Mouse (Mus musculus) adrenal gland, postnatal 14 days (tissue): ENCODE results near the gene Chst8. TPM values are rescaled to one million over a fixed set of nuclear protein-coding genes. Genes with fewer than 3 reads are reported as not detected.

ENCODE experiments used
- DNase-seq: peaks from one replicate; pipeline ENCODE4 v3.0.0; 2021; ENCODE audit warnings: mixed read lengths
- total RNA-seq: library from RNA; stranded (reverse); gene quantifications from 2 replicates; pipeline ENCODE4 v1.2.3, GENCODE M21; 2021

The Chst8 gene
- total RNA-seq, 1 experiment from 2014 or later, result 7.0 TPM

DNA sequence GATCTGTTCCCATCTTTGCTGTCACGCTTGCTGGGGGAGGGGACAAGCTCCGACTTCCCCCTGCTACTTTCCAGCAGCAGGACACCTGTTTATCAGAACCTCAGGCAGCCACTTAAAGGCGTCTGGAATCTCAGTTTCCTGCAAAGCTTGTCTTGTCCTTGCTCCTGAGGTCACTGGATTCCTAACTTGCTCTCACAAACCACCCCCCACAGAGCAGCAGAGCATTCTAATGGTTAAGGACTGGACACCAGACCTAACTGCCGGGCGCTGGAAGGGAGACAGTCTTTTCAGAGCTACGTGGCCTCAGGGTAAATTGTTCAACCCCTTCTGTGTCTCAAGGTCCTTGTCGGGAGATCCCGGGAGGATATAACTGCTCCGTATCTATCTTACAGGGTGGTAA, 143.2 kb downstream of the Chst8 start:
- no peak for DNase-seq

DNA sequence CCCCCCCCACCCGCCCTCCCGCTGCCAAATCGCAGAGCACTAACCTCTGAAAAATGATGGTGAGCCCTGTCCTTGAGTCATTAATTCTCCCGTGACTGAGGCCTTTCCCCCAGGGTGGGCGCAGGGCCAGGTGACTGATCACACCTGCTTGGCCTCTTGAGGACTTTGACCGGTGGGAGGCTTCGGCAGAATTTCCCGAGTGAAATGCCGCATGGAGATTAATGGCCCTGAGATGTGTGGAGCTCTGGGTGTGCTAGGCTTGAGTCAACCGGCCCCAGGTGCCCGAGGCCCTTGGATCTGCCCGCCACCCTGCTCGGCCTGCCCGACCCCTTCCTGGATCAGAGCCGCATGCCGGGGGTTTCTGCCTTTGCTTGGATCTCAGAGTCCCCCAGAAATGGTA, 144.6 kb downstream of the Chst8 start:
- DNase-seq, result no peak

GRCm38 (mm10) chr7:34663145-34663544, 149.4 kb downstream of the Chst8 start:
- DNase-seq, result no peak

DNA sequence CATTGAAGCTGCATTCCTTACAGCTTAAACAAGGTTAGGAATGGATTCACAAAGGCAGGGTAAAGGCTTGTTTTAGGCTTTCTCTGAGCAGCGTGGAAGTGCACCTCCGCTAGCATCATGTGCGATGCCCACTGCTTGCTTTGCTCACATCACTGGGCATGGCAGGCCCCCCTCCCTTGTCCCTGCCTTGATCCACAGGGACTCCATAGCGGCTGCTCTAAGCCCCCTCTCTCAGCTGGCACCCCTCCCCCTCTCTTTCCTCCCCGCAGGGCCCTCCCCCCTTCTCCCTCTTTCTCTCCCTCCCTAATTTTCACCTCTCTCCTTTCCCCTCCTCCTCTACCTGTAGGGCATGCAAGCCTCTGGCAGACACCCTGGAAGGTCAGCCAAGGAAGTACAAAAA, 150.3 kb downstream of the Chst8 start:
- DNase-seq, result no peak

DNA sequence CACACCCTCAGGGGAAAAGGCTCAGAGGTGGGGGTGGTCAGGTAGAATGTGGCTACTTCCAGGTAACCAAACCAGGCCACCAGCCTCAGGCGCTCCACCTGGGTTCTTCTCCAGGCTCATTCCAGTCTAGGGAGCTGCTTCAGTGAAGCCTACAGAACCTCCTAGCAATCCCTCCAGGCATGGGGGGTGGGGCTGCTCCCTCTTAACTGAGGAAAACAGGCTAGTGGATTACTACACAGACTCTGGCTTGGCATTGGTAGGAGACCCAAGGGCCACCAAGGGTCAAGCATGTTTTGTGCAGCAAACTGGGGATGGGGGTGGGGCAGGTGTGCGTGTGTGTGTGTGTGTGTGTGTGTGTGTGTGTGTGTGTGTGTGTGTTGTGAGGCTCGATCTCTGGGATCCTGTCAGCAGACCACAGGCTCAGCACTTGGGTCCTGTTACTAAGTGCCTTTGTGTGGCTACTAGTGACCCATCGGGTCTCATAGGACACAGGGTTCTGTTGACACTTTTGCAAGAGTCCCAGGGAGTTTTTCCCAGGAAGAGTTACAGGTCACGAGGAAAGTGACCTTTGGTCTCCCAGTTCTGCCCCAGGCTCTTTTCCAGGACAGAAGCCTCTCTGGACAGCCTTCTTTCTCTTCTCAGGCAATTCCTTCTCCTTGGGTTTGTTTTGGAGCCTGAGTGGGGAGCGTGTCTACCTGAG, 153.0 kb downstream of the Chst8 start:
- peak; percentile 67 for DNase-seq

DNA sequence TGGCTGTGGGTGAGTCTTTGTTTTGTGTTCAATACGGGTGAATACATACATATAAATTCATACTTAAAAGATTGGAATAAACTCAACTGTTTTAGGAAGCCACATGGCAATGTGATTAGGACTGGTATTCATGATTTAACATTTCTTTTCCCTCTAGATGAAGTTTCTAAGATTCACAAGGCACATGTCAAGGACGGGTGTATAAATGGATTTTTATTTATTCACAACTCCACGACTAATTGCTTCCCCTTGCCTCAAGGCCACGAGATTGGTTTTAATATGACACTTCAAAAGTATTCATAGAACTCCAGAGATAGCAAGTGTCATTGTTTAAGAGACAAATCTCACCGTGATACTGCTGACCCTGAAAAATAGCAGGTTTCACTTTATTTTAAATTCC, 155.9 kb downstream of the Chst8 start, which contains the start of gene Kctd15:
Kctd15 (minus strand) TSS at position 101 of the 400 bp plus-strand sequence.
- DNase-seq, result no peak

DNA sequence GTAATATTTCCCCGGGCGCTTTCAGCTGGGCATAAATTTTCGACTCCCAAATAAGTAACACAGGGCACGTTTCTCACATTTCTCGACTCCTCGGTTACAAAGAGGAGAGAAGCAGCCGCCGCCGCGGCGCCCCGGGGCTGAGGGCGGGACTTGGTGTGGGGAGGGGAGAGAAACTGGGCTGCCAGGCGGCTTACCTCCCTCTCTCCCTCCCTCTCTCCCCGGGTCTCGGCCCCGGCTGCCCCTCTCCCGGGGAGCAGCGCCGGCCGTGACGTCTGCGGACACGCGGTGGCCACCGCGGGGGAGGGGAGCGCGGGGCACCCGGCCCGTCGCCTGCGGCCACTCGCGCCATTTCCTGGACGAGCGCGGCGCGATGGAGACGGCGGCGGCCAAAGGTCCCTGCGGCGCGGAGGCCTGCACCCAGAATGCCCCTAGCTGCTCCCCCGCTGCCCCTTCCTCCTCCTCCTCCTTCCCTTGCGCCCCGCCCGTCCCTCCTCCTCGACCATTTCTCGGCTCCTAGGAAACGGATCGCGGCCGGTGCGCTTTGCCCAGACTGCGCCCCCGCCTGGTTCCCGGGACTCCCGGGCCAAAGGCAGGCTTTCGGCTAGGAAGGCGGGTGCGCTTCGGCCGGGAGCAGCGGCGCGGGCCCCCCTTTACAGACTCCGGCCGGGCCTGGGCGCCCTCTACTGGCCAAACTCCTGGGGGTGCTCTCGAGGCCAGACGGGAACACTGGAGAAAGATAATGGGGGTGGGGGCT, 157.2 kb downstream of the Chst8 start:
- DNase-seq, result peak; percentile 96

- peak; percentile 77 for DNase-seq
Observed at GRCm38 (mm10) chr7:34654441-34655085, 157.9 kb downstream of the Chst8 start.

- DNase-seq, result peak; percentile 47
Observed at GRCm38 (mm10) chr7:34653731-34654440, 158.6 kb downstream of the Chst8 start.

GRCm38 (mm10) chr7:34652751-34653502, 159.6 kb downstream of the Chst8 start:
- DNase-seq, result peak; percentile 48

DNA sequence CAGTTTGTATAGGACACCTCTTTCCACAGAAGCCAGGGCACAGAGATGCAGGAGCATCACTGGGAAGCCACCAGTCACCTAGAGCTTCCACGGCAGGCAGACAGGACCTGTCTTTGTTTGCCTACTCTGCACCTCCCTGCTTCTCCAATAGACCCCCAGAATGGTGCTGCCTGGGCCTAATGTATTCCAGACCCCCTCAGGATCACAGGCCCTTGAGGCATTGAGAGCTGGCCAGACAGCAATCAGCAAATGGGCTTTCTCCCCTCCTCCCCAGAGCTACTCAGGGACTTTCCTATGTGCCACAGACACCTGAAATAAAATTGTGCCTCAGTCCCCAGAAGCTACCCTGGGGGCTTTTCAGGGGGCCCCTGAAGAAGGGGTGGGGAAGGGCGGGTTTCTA, 161.1 kb downstream of the Chst8 start:
- no peak for DNase-seq

- DNase-seq, result peak; percentile 90
Observed at GRCm38 (mm10) chr7:34647052-34647451, 165.5 kb downstream of the Chst8 start.

- DNase-seq, result peak; percentile 50
Observed at GRCm38 (mm10) chr7:34646144-34646795, 166.2 kb downstream of the Chst8 start.

DNA sequence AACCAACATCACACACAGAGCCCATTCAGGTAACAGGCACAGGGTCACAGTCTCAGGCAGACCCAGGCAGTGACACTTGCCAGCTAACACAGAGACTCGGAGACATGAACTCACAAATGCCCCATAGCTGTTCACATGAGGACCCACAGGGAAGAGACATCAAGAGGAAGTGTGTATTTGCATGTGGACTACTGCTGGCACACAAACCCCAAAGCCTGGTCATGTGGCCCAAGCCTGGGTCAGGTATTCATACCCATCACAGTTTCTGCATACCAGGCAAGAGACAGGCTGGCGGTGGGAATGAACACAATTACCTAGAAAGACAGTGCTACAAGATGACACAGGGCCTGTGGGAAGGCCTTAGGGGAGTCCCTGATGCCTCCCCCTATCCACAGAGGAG, 166.9 kb downstream of the Chst8 start:
- DNase-seq, result no peak

DNA sequence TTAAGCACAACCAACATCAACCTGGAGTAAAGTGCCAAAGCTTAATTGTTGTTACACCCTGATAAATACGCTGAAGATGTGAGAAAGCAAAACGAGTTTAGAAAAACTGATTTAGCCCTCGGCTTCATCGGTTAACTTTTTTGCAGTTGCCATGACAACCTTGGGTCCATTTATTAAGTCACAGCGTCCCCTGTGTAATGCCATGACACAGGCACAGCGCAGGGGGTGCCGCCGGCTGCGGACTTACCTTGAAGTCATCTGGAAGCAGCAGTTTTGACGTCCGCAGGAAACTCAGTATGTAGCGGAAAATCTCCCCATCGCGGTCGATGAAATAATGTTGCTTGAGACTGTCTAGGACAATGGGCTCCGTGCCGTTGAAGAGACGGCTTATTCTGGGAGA, 167.9 kb downstream of the Chst8 start:
- no peak for DNase-seq

DNA sequence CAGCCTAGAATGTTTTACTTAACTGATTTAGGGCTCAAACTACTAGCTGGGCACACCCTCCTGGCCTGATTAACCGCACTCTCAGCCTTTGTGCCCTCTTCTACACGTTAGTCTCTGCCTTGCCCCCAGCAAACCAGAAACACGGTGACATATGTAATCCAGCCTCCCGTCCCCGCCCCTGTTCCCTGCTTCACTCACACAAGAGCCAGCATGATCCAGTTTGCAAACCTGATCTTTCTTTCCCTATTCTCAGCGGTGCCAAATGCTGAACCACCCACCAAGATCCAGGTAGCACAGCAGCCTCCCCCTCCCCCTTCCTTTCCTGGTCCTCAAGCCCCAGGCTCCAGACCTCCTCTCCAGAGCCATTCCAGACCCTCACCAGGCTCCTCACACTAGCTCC, 169.2 kb downstream of the Chst8 start:
- DNase-seq, result no peak

GRCm38 (mm10) chr7:34641968-34642367, 170.5 kb downstream of the Chst8 start:
- DNase-seq, result no peak

- no peak for DNase-seq
Observed at GRCm38 (mm10) chr7:34639798-34640197, 172.7 kb downstream of the Chst8 start.

DNA sequence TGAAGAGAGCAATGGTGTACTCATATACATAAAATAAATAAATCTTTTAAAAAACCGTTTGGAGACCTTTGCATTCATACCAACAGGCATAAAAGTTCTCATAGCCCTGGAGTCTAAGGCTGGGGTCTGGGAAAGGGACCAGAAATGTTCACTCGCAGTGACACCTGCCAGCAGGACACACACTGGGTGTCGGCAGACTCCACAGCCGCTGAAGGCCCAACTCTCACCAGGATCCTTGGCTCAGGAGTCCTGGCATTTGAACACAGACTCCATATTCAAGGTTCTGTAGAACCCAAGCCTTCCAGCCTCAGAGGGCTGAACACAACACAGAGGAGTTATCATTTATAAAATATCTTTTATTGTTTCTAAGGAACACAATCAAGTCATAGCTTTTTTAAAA, 175.8 kb downstream of the Chst8 start:
- no peak for DNase-seq

DNA sequence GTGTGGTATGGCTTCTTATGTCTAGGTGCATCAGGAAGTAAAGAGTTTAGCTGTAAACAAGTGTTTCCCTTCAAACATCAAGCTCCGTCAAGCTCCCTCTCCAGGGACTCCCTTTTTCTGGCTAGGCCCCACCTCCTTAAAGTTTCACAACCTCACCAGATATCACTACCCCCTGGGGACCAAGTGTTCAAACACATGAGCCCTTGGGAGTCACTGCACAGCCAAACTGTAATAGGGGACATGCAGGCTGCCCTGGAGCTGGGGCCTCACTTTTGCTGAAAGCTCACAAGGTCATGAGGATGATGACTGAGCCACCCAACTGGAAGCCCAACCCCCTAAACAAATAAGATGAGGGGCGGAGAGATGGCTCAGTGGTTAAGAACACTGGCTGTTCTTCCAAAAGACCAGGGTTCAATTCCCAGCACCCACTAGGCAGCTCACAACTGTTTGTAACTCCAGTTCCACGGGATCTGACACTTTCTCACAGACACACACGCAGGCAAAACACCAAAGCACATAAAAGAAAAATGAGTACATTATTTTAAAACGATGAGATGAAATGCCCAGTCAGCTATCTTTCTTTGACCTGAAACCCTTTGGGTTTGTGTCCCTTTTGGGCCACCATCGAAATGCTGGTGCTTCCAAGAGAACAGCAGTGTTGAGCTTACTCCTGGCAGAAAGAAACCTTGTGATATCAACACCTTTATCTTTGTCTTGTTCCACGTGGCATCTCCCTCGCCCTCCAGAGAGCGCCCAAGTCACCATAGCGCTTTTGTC, 179.4 kb downstream of the Chst8 start:
- peak; percentile 54 for DNase-seq
